Mouse (Mus musculus): ENCODE data around the gene Grik4. TPM values are rescaled to one million over a fixed set of nuclear protein-coding genes. Genes with fewer than 3 reads are reported as not detected.

Grik4 gene
- polyA plus RNA-seq, 1 experiment from 2014 or later, result 13.2 TPM

GRCm38 (mm10) chr9:42872885-42873284, 71.4 kb downstream of the Grik4 start:
- H3K36me3 ChIP-seq, result no peaks in the 10 kb centered on the region
- no peak overlapping the region for H3K27ac ChIP-seq (replicated peaks)
- no peak overlapping the region for H3K9ac ChIP-seq
- no peak overlapping the region for H3K4me3 ChIP-seq
- no peak overlapping the region for H3K4me2 ChIP-seq
- H3K27me3 ChIP-seq, result no peaks in the 10 kb centered on the region
- ATAC-seq (ENCODE audit: low FRiP score, low read depth), result no peak; the same call in 1 of the 2 replicates
- H3K9me3 ChIP-seq, result no peaks in the 10 kb centered on the region
- H3K4me1 ChIP-seq (replicated peaks), result peaks cover 15% of the 10 kb centered on the region
- 46% methylated on average over 6 of the region's 6 CpGs for WGBS

- H3K4me2 ChIP-seq, result no peak overlapping the region
- no peak for ATAC-seq (ENCODE audit: low FRiP score, low read depth)
- H3K27me3 ChIP-seq, result no peaks in the 10 kb centered on the region
- whole genome bisulfite sequencing, result 89% methylated on average over 4 of the region's 4 CpGs
- no peak overlapping the region for H3K27ac ChIP-seq (replicated peaks)
- H3K9me3 ChIP-seq, result no peaks in the 10 kb centered on the region
- no peak overlapping the region for H3K9ac ChIP-seq
- H3K4me3 ChIP-seq, result no peak overlapping the region
- H3K36me3 ChIP-seq, result no peaks in the 10 kb centered on the region
- H3K4me1 ChIP-seq (replicated peaks), result peaks cover 15% of the 10 kb centered on the region
These were observed 72.6 kb downstream of the Grik4 start for GRCm38 (mm10) chr9:42871681-42872080.

GRCm38 (mm10) chr9:42870257-42870656, 74.0 kb downstream of the Grik4 start:
- 59% methylated on average over 9 of the region's 9 CpGs for WGBS
- H3K4me2 ChIP-seq, result no peak overlapping the region
- H3K4me1 ChIP-seq (replicated peaks), result peaks cover 19% of the 10 kb centered on the region
- no peaks in the 10 kb centered on the region for H3K27me3 ChIP-seq
- H3K27ac ChIP-seq (replicated peaks), result no peak overlapping the region
- no peaks in the 10 kb centered on the region for H3K9me3 ChIP-seq
- no peak for ATAC-seq (ENCODE audit: low FRiP score, low read depth)
- H3K4me3 ChIP-seq, result no peak overlapping the region
- H3K9ac ChIP-seq, result no peak overlapping the region
- no peaks in the 10 kb centered on the region for H3K36me3 ChIP-seq

- no peaks in the 10 kb centered on the region for H3K9me3 ChIP-seq
- H3K27me3 ChIP-seq, result no peaks in the 10 kb centered on the region
- H3K4me2 ChIP-seq, result no peak overlapping the region
- no peak overlapping the region for H3K4me3 ChIP-seq
- no peak overlapping the region for H3K27ac ChIP-seq (replicated peaks)
- ATAC-seq (ENCODE audit: low FRiP score, low read depth), result no peak
- WGBS, result 41% methylated on average over 10 of the region's 10 CpGs
- peaks cover 31% of the 10 kb centered on the region for H3K4me1 ChIP-seq (replicated peaks)
- no peaks in the 10 kb centered on the region for H3K36me3 ChIP-seq
- no peak overlapping the region for H3K9ac ChIP-seq
These were observed 75.8 kb downstream of the Grik4 start for GRCm38 (mm10) chr9:42868508-42868907.

- no peak for ATAC-seq (ENCODE audit: low FRiP score, low read depth)
- Histone ChIP-seq H3K4me3 (no peak overlapping the region), H3K4me1 (replicated peaks) (peaks cover 33% of the 10 kb centered on the region), H3K27ac (replicated peaks) (no peak overlapping the region), H3K9me3 (no peaks in the 10 kb centered on the region), H3K9ac (no peak overlapping the region), H3K4me2 (no peak overlapping the region), H3K27me3 (no peaks in the 10 kb centered on the region), H3K36me3 (no peaks in the 10 kb centered on the region)
- 91% methylated on average over 4 of the region's 4 CpGs for WGBS
These were observed 77.6 kb downstream of the Grik4 start for GRCm38 (mm10) chr9:42866650-42867049.

- Histone ChIP-seq H3K4me1 (replicated peaks) (peaks cover 33% of the 10 kb centered on the region), H3K27me3 (no peaks in the 10 kb centered on the region), H3K9me3 (no peaks in the 10 kb centered on the region), H3K4me2 (no peak overlapping the region), H3K4me3 (no peak overlapping the region), H3K27ac (replicated peaks) (no peak overlapping the region), H3K9ac (no peak overlapping the region), H3K36me3 (no peaks in the 10 kb centered on the region)
- ATAC-seq (ENCODE audit: low FRiP score, low read depth), result no peak
- WGBS, result 46% methylated on average over 11 of the region's 11 CpGs
These were observed 79.1 kb downstream of the Grik4 start for GRCm38 (mm10) chr9:42865036-42865829.

GRCm38 (mm10) chr9:42863360-42863759, 80.9 kb downstream of the Grik4 start:
- Histone ChIP-seq H3K4me2 (no peak overlapping the region), H3K4me1 (replicated peaks) (peaks cover 23% of the 10 kb centered on the region), H3K36me3 (no peaks in the 10 kb centered on the region), H3K9me3 (no peaks in the 10 kb centered on the region), H3K27ac (replicated peaks) (no peak overlapping the region), H3K9ac (no peak overlapping the region), H3K27me3 (no peaks in the 10 kb centered on the region), H3K4me3 (no peak overlapping the region)
- no peak for ATAC-seq (ENCODE audit: low FRiP score, low read depth)
- 31% methylated on average over 5 of the region's 5 CpGs for WGBS

GRCm38 (mm10) chr9:42861711-42862110, 82.6 kb downstream of the Grik4 start:
- H3K27me3 ChIP-seq, result no peaks in the 10 kb centered on the region
- H3K27ac ChIP-seq (replicated peaks), result no peak overlapping the region
- no peak overlapping the region for H3K4me2 ChIP-seq
- no peak overlapping the region for H3K4me3 ChIP-seq
- WGBS, result 71% methylated on average over 6 of the region's 6 CpGs
- ATAC-seq (ENCODE audit: low FRiP score, low read depth), result no peak
- H3K9me3 ChIP-seq, result no peaks in the 10 kb centered on the region
- peaks cover 18% of the 10 kb centered on the region for H3K4me1 ChIP-seq (replicated peaks)
- no peak overlapping the region for H3K9ac ChIP-seq
- no peaks in the 10 kb centered on the region for H3K36me3 ChIP-seq

- Histone ChIP-seq H3K4me3 (no peak overlapping the region), H3K27ac (replicated peaks) (no peak overlapping the region), H3K4me2 (no peak overlapping the region), H3K27me3 (no peaks in the 10 kb centered on the region), H3K4me1 (replicated peaks) (peaks cover 18% of the 10 kb centered on the region), H3K9ac (no peak overlapping the region), H3K36me3 (no peaks in the 10 kb centered on the region), H3K9me3 (no peaks in the 10 kb centered on the region)
- no peak for ATAC-seq (ENCODE audit: low FRiP score, low read depth)
- 73% methylated on average over 11 of the region's 11 CpGs for WGBS
These were observed 83.1 kb downstream of the Grik4 start for GRCm38 (mm10) chr9:42861238-42861637.

GRCm38 (mm10) chr9:42859959-42860794, 84.1 kb downstream of the Grik4 start:
- peaks cover 13% of the 10 kb centered on the region for H3K4me1 ChIP-seq (replicated peaks)
- H3K4me2 ChIP-seq, result no peak overlapping the region
- H3K27ac ChIP-seq (replicated peaks), result no peak overlapping the region
- no peak overlapping the region for H3K9ac ChIP-seq
- H3K36me3 ChIP-seq, result no peaks in the 10 kb centered on the region
- no peaks in the 10 kb centered on the region for H3K27me3 ChIP-seq
- ATAC-seq (ENCODE audit: low FRiP score, low read depth), result no peak
- no peak overlapping the region for H3K4me3 ChIP-seq
- WGBS, result 83% methylated on average over 10 of the region's 10 CpGs
- no peaks in the 10 kb centered on the region for H3K9me3 ChIP-seq

- no peak overlapping the region for H3K9ac ChIP-seq
- ATAC-seq (ENCODE audit: low FRiP score, low read depth), result no peak
- 52% methylated on average over 4 of the region's 4 CpGs for WGBS
These were observed 85.1 kb downstream of the Grik4 start for GRCm38 (mm10) chr9:42858998-42859690.

GRCm38 (mm10) chr9:42858576-42858975, 85.7 kb downstream of the Grik4 start:
- H3K4me1 ChIP-seq (replicated peaks), result peaks cover 3% of the 10 kb centered on the region
- no peaks in the 10 kb centered on the region for H3K36me3 ChIP-seq
- no peak overlapping the region for H3K27ac ChIP-seq (replicated peaks)
- H3K4me3 ChIP-seq, result no peak overlapping the region
- no peak overlapping the region for H3K4me2 ChIP-seq
- no peaks in the 10 kb centered on the region for H3K9me3 ChIP-seq
- 62% methylated on average over 3 of the region's 3 CpGs for WGBS
- no peak overlapping the region for H3K9ac ChIP-seq
- no peaks in the 10 kb centered on the region for H3K27me3 ChIP-seq
- no peak for ATAC-seq (ENCODE audit: low FRiP score, low read depth)

More at GRCm38 (mm10) chr9:42858998-42859690, 85.1 kb downstream of the Grik4 start:
- Histone ChIP-seq H3K4me2 (no peak overlapping the region), H3K27me3 (no peaks in the 10 kb centered on the region), H3K4me3 (no peak overlapping the region), H3K9me3 (no peaks in the 10 kb centered on the region), H3K36me3 (no peaks in the 10 kb centered on the region), H3K27ac (replicated peaks) (no peak overlapping the region), H3K4me1 (replicated peaks) (peaks cover 8% of the 10 kb centered on the region)
